Mouse (Mus musculus) cerebral cortex, adult 2 months (tissue): ENCODE measurements around the gene Als2cr12.

Source experiments
- whole genome bisulfite sequencing: fragments of 180-500 bp; shearing (Covaris S2); methylation state at CpG from one replicate; pipeline ENCODE4 v1.1.7; 2018; 5-methylcytosine and 5-hydroxymethylcytosine counted together

The Als2cr12 gene

DNA sequence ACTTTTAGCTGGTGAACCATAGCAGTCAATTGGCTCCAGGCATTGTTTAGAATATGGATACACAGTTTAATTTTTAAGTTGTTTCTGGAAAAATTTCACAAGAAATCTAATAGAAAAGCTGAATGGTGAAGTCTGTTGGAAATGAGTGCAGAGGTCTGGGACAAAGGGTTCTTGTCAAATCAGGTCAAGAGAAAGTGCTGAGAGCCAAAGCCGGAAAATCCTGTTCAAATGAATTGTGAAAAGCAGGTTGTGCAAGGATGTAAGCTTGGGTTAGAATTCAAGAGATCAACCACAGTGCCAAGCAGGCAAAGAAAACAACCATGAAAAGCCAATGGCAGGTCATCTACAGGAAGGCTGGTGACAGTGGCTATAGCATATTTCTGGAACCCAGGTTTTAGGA lies 85.6 kb downstream of the Als2cr12 start:
- WGBS: 72% methylated on average over 1 of the region's 1 CpGs

DNA sequence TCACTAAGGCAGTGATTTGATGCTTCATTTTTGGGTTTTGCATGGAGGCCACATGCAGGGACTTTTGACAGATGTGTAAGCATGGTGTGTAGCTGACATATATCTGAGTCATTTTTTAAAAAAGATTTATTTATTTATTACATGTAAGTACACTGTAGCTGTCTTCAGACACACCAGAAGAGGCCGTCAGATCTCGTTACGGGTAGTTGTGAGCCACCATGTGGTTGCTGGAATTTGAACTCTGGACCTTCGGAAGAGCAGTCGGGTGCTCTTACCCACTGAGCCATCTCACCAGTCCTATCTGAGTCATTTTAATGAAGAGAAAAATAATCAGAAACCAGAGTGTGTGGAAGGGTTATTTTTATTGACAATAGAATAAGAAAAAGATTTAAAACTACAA lies 86.2 kb downstream of the Als2cr12 start:
- 90% methylated on average over 5 of the region's 5 CpGs for WGBS

DNA sequence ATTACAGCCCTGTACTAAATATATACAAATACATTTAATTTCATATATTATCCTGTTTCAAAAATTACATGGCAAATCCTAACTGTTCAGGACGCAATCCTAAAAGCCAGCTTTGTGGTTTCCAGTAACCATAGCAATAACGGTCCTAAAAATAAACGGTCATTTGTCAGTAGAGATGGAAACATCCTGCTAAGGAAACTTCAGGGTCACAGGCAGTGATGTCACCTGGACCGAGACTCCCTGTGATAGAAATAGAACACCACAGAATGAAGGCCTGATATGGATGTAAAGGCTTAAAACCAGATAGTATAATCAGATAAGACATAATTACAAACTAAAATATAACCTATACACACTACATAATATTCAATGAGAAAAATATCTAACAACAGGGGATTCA lies 92.1 kb downstream of the Als2cr12 start:
- WGBS: 56% methylated on average over 4 of the region's 4 CpGs

DNA sequence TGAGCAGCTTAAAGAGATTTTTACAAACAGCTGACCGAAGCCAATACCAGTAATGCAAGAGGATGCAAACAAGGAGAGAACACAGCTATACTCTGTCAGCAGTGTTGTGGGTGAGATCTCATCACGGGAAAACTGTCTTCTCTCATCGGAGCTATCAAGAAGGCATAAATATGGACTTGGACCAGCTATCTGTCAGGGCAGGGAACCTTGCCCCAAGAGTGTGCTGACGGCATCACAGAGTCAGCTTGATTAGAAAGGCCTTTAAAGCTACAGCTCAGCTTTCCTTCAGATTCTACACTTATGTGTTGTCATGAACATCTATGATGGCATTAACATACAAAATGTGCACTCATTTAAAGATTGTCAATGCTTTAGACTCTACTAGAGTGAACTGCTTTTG lies 93.1 kb downstream of the Als2cr12 start:
- WGBS: 85% methylated on average over 4 of the region's 4 CpGs
